Mouse (Mus musculus): ENCODE results near the gene Tbc1d22a. TPM values are rescaled to one million over a fixed set of nuclear protein-coding genes. Genes with fewer than 3 reads are reported as not detected.

Tbc1d22a gene
- polyA plus RNA-seq, 1 experiment from 2014 or later, result 15.3 TPM

GRCm38 (mm10) chr15:86428496-86428895 lies 214.2 kb downstream of the Tbc1d22a start:
- Histone ChIP-seq H3K4me3 (ENCODE audit: low read depth, low read length) (no peak overlapping the region), H3K4me2 (replicated peaks; ENCODE audit: low read depth) (no peak overlapping the region), H3K9me3 (ENCODE audit: control insufficient read depth) (no peaks in the 10 kb centered on the region), H3K9ac (ENCODE audit: low read depth, low read length) (no peak overlapping the region), H3K4me1 (replicated peaks; ENCODE audit: control insufficient read depth, insufficient read depth, low read length) (no peaks in the 10 kb centered on the region), H3K36me3 (ENCODE audit: control insufficient read depth, insufficient read depth) (no peaks in the 10 kb centered on the region), H3K27ac (ENCODE audit: low read depth, low read length) (no peak overlapping the region), H3K27me3 (replicated peaks; ENCODE audit: control insufficient read depth, insufficient read depth, low read length) (no peaks in the 10 kb centered on the region)
- no peak for ATAC-seq
- TF ChIP-seq CTCF (IDR thresholded peaks at IDR 0.05; ENCODE audit: low read depth), result no peak
- WGBS, result 90% methylated on average over 5 of the region's 5 CpGs

GRCm38 (mm10) chr15:86429766-86430335 lies 215.6 kb downstream of the Tbc1d22a start:
- 79% methylated on average over 8 of the region's 8 CpGs for WGBS
- no peak overlapping the region for H3K4me2 ChIP-seq (replicated peaks; ENCODE audit: low read depth)

GRCm38 (mm10) chr15:86431539-86432080 lies 217.4 kb downstream of the Tbc1d22a start:
- no peak for TF ChIP-seq CTCF (IDR thresholded peaks at IDR 0.05; ENCODE audit: low read depth)
- no peak overlapping the region for H3K4me2 ChIP-seq (replicated peaks; ENCODE audit: low read depth)
- H3K27ac ChIP-seq (ENCODE audit: low read depth, low read length), result no peak overlapping the region
- H3K4me3 ChIP-seq (ENCODE audit: low read depth, low read length), result no peak overlapping the region
- no peaks in the 10 kb centered on the region for H3K27me3 ChIP-seq (replicated peaks; ENCODE audit: control insufficient read depth, insufficient read depth, low read length)
- H3K4me1 ChIP-seq (replicated peaks; ENCODE audit: control insufficient read depth, insufficient read depth, low read length), result no peaks in the 10 kb centered on the region
- no peak for ATAC-seq
- no peaks in the 10 kb centered on the region for H3K36me3 ChIP-seq (ENCODE audit: control insufficient read depth, insufficient read depth)
- WGBS, result 88% methylated on average over 11 of the region's 11 CpGs
- H3K9ac ChIP-seq (ENCODE audit: low read depth, low read length), result no peak overlapping the region
- H3K9me3 ChIP-seq (ENCODE audit: control insufficient read depth), result no peaks in the 10 kb centered on the region

More at GRCm38 (mm10) chr15:86429766-86430335, 215.6 kb downstream of the Tbc1d22a start:
- Histone ChIP-seq H3K27me3 (replicated peaks; ENCODE audit: control insufficient read depth, insufficient read depth, low read length) (no peaks in the 10 kb centered on the region), H3K9me3 (ENCODE audit: control insufficient read depth) (no peaks in the 10 kb centered on the region), H3K36me3 (ENCODE audit: control insufficient read depth, insufficient read depth) (no peaks in the 10 kb centered on the region), H3K4me3 (ENCODE audit: low read depth, low read length) (no peak overlapping the region), H3K4me1 (replicated peaks; ENCODE audit: control insufficient read depth, insufficient read depth, low read length) (no peaks in the 10 kb centered on the region), H3K9ac (ENCODE audit: low read depth, low read length) (no peak overlapping the region), H3K27ac (ENCODE audit: low read depth, low read length) (no peak overlapping the region)
- TF ChIP-seq CTCF (IDR thresholded peaks at IDR 0.05; ENCODE audit: low read depth), result no peak
- ATAC-seq, result no peak

- no peak for ATAC-seq
- Histone ChIP-seq H3K9me3 (ENCODE audit: control insufficient read depth) (no peaks in the 10 kb centered on the region), H3K4me3 (ENCODE audit: low read depth, low read length) (no peak overlapping the region), H3K9ac (ENCODE audit: low read depth, low read length) (no peak overlapping the region), H3K27ac (ENCODE audit: low read depth, low read length) (no peak overlapping the region), H3K27me3 (replicated peaks; ENCODE audit: control insufficient read depth, insufficient read depth, low read length) (no peaks in the 10 kb centered on the region), H3K4me2 (replicated peaks; ENCODE audit: low read depth) (no peak overlapping the region), H3K4me1 (replicated peaks; ENCODE audit: control insufficient read depth, insufficient read depth, low read length) (no peaks in the 10 kb centered on the region), H3K36me3 (ENCODE audit: control insufficient read depth, insufficient read depth) (no peaks in the 10 kb centered on the region)
- TF ChIP-seq CTCF (IDR thresholded peaks at IDR 0.05; ENCODE audit: low read depth), result no peak
These were observed 218.5 kb downstream of the Tbc1d22a start for GRCm38 (mm10) chr15:86432791-86433190.

- TF ChIP-seq CTCF (IDR thresholded peaks at IDR 0.05; ENCODE audit: low read depth), result no peak
These were observed 219.1 kb downstream of the Tbc1d22a start for GRCm38 (mm10) chr15:86433378-86433777.

GRCm38 (mm10) chr15:86434241-86434640 lies 220.0 kb downstream of the Tbc1d22a start:
- no peaks in the 10 kb centered on the region for H3K36me3 ChIP-seq (ENCODE audit: control insufficient read depth, insufficient read depth)
- no peak overlapping the region for H3K9ac ChIP-seq (ENCODE audit: low read depth, low read length)
- TF ChIP-seq CTCF (IDR thresholded peaks at IDR 0.05; ENCODE audit: low read depth), result no peak
- no peak overlapping the region for H3K4me2 ChIP-seq (replicated peaks; ENCODE audit: low read depth)
- H3K4me3 ChIP-seq (ENCODE audit: low read depth, low read length), result no peak overlapping the region
- no peaks in the 10 kb centered on the region for H3K27me3 ChIP-seq (replicated peaks; ENCODE audit: control insufficient read depth, insufficient read depth, low read length)
- no peak for ATAC-seq
- no peaks in the 10 kb centered on the region for H3K9me3 ChIP-seq (ENCODE audit: control insufficient read depth)
- no peak overlapping the region for H3K27ac ChIP-seq (ENCODE audit: low read depth, low read length)
- WGBS, result 91% methylated on average over 3 of the region's 3 CpGs
- H3K4me1 ChIP-seq (replicated peaks; ENCODE audit: control insufficient read depth, insufficient read depth, low read length), result 0 out of 2 replicates have a peak, but pooled peaks cover 4% of the 10 kb centered on the region

More at GRCm38 (mm10) chr15:86433378-86433777, 219.1 kb downstream of the Tbc1d22a start:
- no peak overlapping the region for H3K4me3 ChIP-seq (ENCODE audit: low read depth, low read length)
- H3K4me2 ChIP-seq (replicated peaks; ENCODE audit: low read depth), result no peak overlapping the region
- 93% methylated on average over 8 of the region's 8 CpGs for WGBS
- H3K27me3 ChIP-seq (replicated peaks; ENCODE audit: control insufficient read depth, insufficient read depth, low read length), result no peaks in the 10 kb centered on the region
- no peak overlapping the region for H3K9ac ChIP-seq (ENCODE audit: low read depth, low read length)
- H3K9me3 ChIP-seq (ENCODE audit: control insufficient read depth), result no peaks in the 10 kb centered on the region
- no peak for ATAC-seq
- no peaks in the 10 kb centered on the region for H3K4me1 ChIP-seq (replicated peaks; ENCODE audit: control insufficient read depth, insufficient read depth, low read length)
- no peaks in the 10 kb centered on the region for H3K36me3 ChIP-seq (ENCODE audit: control insufficient read depth, insufficient read depth)
- H3K27ac ChIP-seq (ENCODE audit: low read depth, low read length), result no peak overlapping the region

Measured in intestine, postnatal 0 days (tissue).